Mouse (Mus musculus) MEL (cell line): Measurements from ENCODE around the gene Slc35c2. TPM values are rescaled to one million over a fixed set of nuclear protein-coding genes. Genes with fewer than 3 reads are reported as not detected.

Experiments
- DNase-seq: peaks from one replicate; pipeline ENCODE4 v3.0.0; 2011; ENCODE audit warnings: low read depth, low spot score
- H3K27ac ChIP-seq: 2 replicates; pipeline ENCODE4 v1.5.1; 2012; ENCODE audit warnings: low read depth, mild to moderate bottlenecking, control low read depth, low read length, moderate library complexity; ENCODE audit not compliant: control insufficient read depth
- H3K27me3 ChIP-seq, 2 experiments: fragments of 150-350 bp in 1 of 2; sonication (generic) in 1 of 2; 2 replicates each; pipeline ENCODE4 v1.6.1; 2012; ENCODE audit warnings: low read length in 2 of 2, mild to moderate bottlenecking in 2 of 2, improper control_type of control experiment in 1 of 2, moderate library complexity in 1 of 2; ENCODE audit not compliant: insufficient read depth in 2 of 2, control insufficient read depth in 1 of 2
- H3K36me3 ChIP-seq, 2 experiments: 2 replicates each; pipeline ENCODE4 v1.6.1; 2012 to 2014; ENCODE audit warnings: low read length in 2 of 2, improper control_type of control experiment in 1 of 2, inconsistent platforms in 1 of 2, mild to moderate bottlenecking in 1 of 2; ENCODE audit not compliant: insufficient read depth in 2 of 2, control insufficient read depth in 1 of 2
- H3K4me1 ChIP-seq, 2 experiments: fragments of 150-350 bp in 1 of 2; sonication (generic) in 1 of 2; 2 replicates each; pipeline ENCODE4 v1.6.1; 2012; ENCODE audit warnings: low read length in 2 of 2, improper control_type of control experiment in 1 of 2, mild to moderate bottlenecking in 1 of 2; ENCODE audit not compliant: insufficient read depth in 2 of 2, control insufficient read depth in 1 of 2
- H3K4me3 ChIP-seq, 2 experiments: fragments of 150-350 bp in 1 of 2; sonication (generic) in 1 of 2; 2 replicates each; pipeline ENCODE4 v1.5.1; 2012; ENCODE audit warnings: low read depth in 2 of 2, low read length in 2 of 2, mild to moderate bottlenecking in 2 of 2, moderate library complexity in 2 of 2, control low read depth in 1 of 2, improper control_type of control experiment in 1 of 2; ENCODE audit not compliant: control insufficient read depth in 1 of 2, insufficient read depth in 1 of 2
- H3K79me2 ChIP-seq: 2 replicates; pipeline ENCODE4 v1.6.1; 2012; ENCODE audit warnings: mild to moderate bottlenecking, low read length, moderate library complexity; ENCODE audit not compliant: control insufficient read depth, poor library complexity, insufficient read depth
- H3K9ac ChIP-seq: 2 replicates; pipeline ENCODE4 v1.6.1; 2012; ENCODE audit warnings: low read depth, mild to moderate bottlenecking, control low read depth, low read length, moderate library complexity; ENCODE audit not compliant: control insufficient read depth, poor library complexity, severe bottlenecking
- H3K9me3 ChIP-seq: fragments of 150-350 bp; sonication (generic); replicated peaks from 2 replicates; pipeline ENCODE4 v1.6.1; 2012; ENCODE audit warnings: mild to moderate bottlenecking, low read length, improper control_type of control experiment, moderate library complexity; ENCODE audit not compliant: insufficient read depth
- CHD1 ChIP-seq: IDR thresholded peaks from 2 replicates; pipeline ENCODE4 v1.6.1; 2012; ENCODE audit warnings: low read depth, mild to moderate bottlenecking, inconsistent platforms, low read length, improper control_type of control experiment
- CHD2 ChIP-seq: IDR thresholded peaks from 2 replicates; pipeline ENCODE4 v1.6.1; 2011; ENCODE audit warnings: low read length, improper control_type of control experiment
- CTCF ChIP-seq, 3 experiments: IDR thresholded peaks in 2 of 3; conservative IDR thresholded peaks in 1 of 3; 2 replicates each; pipeline ENCODE4 v1.5.1; 2011 to 2012; ENCODE audit warnings: low read length in 3 of 3, low read depth in 2 of 3, mild to moderate bottlenecking in 2 of 3, improper control_type of control experiment in 1 of 3, inconsistent platforms in 1 of 3, mixed read lengths in 1 of 3, moderate library complexity in 1 of 3; ENCODE audit not compliant: control insufficient read depth in 1 of 3, insufficient read depth in 1 of 3, poor library complexity in 1 of 3, severe bottlenecking in 1 of 3
- EP300 ChIP-seq, 2 experiments: IDR thresholded peaks; 2 replicates each; pipeline ENCODE4 v1.6.1; 2011; ENCODE audit warnings: improper control_type of control experiment in 2 of 2, low read length in 2 of 2, low read depth in 1 of 2, mild to moderate bottlenecking in 1 of 2
- GABPA ChIP-seq: IDR thresholded peaks from 2 replicates; pipeline ENCODE4 v1.6.1; 2012; ENCODE audit warnings: low read depth, mild to moderate bottlenecking, inconsistent platforms, low read length, improper control_type of control experiment, moderate library complexity
- JUND ChIP-seq: IDR thresholded peaks from 2 replicates; pipeline ENCODE4 v1.6.1; 2011; ENCODE audit warnings: low read depth, mild to moderate bottlenecking, improper control_type of control experiment, low read length
- KAT2A ChIP-seq: conservative IDR thresholded peaks from 2 replicates; pipeline ENCODE4 v1.6.1; 2012; ENCODE audit warnings: low read depth, low read length, improper control_type of control experiment, inconsistent platforms
- MEF2A ChIP-seq: IDR thresholded peaks from 2 replicates; pipeline ENCODE4 v1.6.1; 2014; ENCODE audit warnings: low read depth, mild to moderate bottlenecking, inconsistent platforms, low read length, improper control_type of control experiment; ENCODE audit not compliant: poor library complexity, insufficient replicate concordance, severe bottlenecking; ENCODE audit errors: extremely low read depth
- MXI1 ChIP-seq: IDR thresholded peaks from 2 replicates; pipeline ENCODE4 v1.6.1; 2011; ENCODE audit warnings: mild to moderate bottlenecking, low read depth, low read length, improper control_type of control experiment
- MYB ChIP-seq: IDR thresholded peaks from 2 replicates; pipeline ENCODE4 v1.6.1; 2011; ENCODE audit warnings: mild to moderate bottlenecking, low read depth, low read length, improper control_type of control experiment
- POLR2A ChIP-seq, 2 experiments: IDR thresholded peaks; 2 replicates each; pipeline ENCODE4 v1.6.1; 2011 to 2012; ENCODE audit warnings: low read length in 2 of 2, mild to moderate bottlenecking in 2 of 2, control low read depth in 1 of 2, improper control_type of control experiment in 1 of 2, low read depth in 1 of 2, moderate library complexity in 1 of 2; ENCODE audit not compliant: control insufficient read depth in 1 of 2, insufficient read depth in 1 of 2, poor library complexity in 1 of 2
- POLR2AphosphoS2 ChIP-seq: IDR thresholded peaks from 2 replicates; pipeline ENCODE4 v1.6.1; 2011; ENCODE audit warnings: low read length, improper control_type of control experiment
- POLR2AphosphoS5 ChIP-seq: IDR thresholded peaks from 2 replicates; pipeline ENCODE4 v1.6.1; 2012; ENCODE audit warnings: low read depth, borderline replicate concordance, mild to moderate bottlenecking, inconsistent platforms, low read length, moderate library complexity, mixed read lengths
- RCOR1 ChIP-seq: IDR thresholded peaks from 2 replicates; pipeline ENCODE4 v1.6.1; 2012; ENCODE audit warnings: low read depth, mild to moderate bottlenecking, inconsistent platforms, low read length, improper control_type of control experiment
- SIN3A ChIP-seq: IDR thresholded peaks from 2 replicates; pipeline ENCODE4 v1.6.1; 2012; ENCODE audit warnings: low read length, improper control_type of control experiment, inconsistent platforms
- TAL1 ChIP-seq: IDR thresholded peaks from 2 replicates; pipeline ENCODE4 v1.6.1; 2012; ENCODE audit warnings: mild to moderate bottlenecking, inconsistent platforms, low read length, moderate library complexity, mixed read lengths
- TBP ChIP-seq: IDR thresholded peaks from 2 replicates; pipeline ENCODE4 v1.8.0; 2011; ENCODE audit warnings: low read depth, low read length, improper control_type of control experiment
- UBTF ChIP-seq: IDR thresholded peaks from 2 replicates; pipeline ENCODE4 v1.6.1; 2012; ENCODE audit warnings: low read depth, mild to moderate bottlenecking, inconsistent platforms, low read length, improper control_type of control experiment, moderate library complexity, borderline replicate concordance; ENCODE audit not compliant: insufficient read depth
- ZC3H11A ChIP-seq: IDR thresholded peaks from 2 replicates; pipeline ENCODE4 v1.6.1; 2012; ENCODE audit warnings: low read depth, mild to moderate bottlenecking, inconsistent platforms, low read length, improper control_type of control experiment
- ZKSCAN1 ChIP-seq: IDR thresholded peaks from 2 replicates; pipeline ENCODE4 v1.6.1; 2012; ENCODE audit warnings: low read depth, mild to moderate bottlenecking, inconsistent platforms, low read length, improper control_type of control experiment, moderate library complexity
- ZMIZ1 ChIP-seq: IDR thresholded peaks from 2 replicates; pipeline ENCODE4 v1.6.1; 2012; ENCODE audit warnings: low read depth, mild to moderate bottlenecking, inconsistent platforms, low read length, improper control_type of control experiment, moderate library complexity
- ZNF384 ChIP-seq: IDR thresholded peaks from 2 replicates; pipeline ENCODE4 v1.6.1; 2012; ENCODE audit warnings: low read depth, mild to moderate bottlenecking, inconsistent platforms, low read length, improper control_type of control experiment
- polyA plus RNA-seq, 2 experiments: library from polyadenylated mRNA; stranded (reverse) in 1 of 2; unstranded in 1 of 2; fragments of >175 nt in 1 of 2; fragments of >200 nt in 1 of 2; gene quantifications; 2 replicates each; pipeline versions ENCODE4 v1.2.1 to v1.2.4; 2012; ENCODE audit warnings: low replicate concordance in 2 of 2, low read depth in 1 of 2; ENCODE audit not compliant: insufficient read length in 2 of 2, insufficient read depth in 1 of 2, missing spikeins in 1 of 2
- total RNA-seq: library from RNA; depleted of rRNA; stranded (reverse); fragments of 300-350 nt; gene quantifications from 2 replicates; pipeline ENCODE4 v1.2.3, GENCODE M21; 2012

Slc35c2 gene
- total and polyA plus RNA-seq, 3 experiments: 64.9 to 121 TPM; not detected in 1

GRCm38 (mm10) chr2:165252801-165253200, 34.9 kb downstream of the Slc35c2 start (continued):
- no peak for TF ChIP-seq POLR2AphosphoS2
- TF ChIP-seq TBP: no peak
- TF ChIP-seq POLR2A (IDR thresholded peaks at IDR 0.05; ENCODE audit: control insufficient read depth in 1 of 2, insufficient read depth in 1 of 2, low read depth in 1 of 2, low read length in 2 of 2, poor library complexity in 1 of 2): no peak
- TF ChIP-seq CHD2: no peak

DNA sequence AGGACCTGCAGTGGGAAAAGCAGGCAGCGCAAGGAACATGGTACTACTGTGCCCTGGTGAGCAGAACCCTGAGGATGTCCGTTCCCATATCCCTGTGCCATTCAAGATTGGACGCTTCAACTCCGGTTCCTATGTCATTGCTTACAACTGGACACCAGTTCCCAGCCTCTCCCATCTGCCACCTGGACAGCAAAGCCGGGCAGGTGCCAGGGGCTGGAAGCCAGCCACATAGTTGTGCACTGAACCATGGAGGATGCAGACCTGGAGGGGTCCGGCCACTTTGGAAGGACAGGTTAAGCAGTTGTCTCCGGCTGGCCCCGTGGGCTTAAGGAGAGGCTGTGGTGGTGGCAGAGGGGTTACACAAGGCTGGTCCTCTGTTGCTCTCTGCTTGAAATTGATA, 35.3 kb downstream of the Slc35c2 start:
- no peak overlapping the region for H3K27ac ChIP-seq
- peaks cover 0 to 5% of the 10 kb centered on the region in 2 experiments; a peak in 2 of 4 replicates for H3K36me3 ChIP-seq
- TF ChIP-seq SIN3A: no peak
- TF ChIP-seq TAL1: no peak
- TF ChIP-seq MXI1: no peak
- TF ChIP-seq MYB: no peak
- TF ChIP-seq KAT2A: no peak
- no peak for TF ChIP-seq RCOR1
- no peak for TF ChIP-seq CHD1
- no peak for TF ChIP-seq CHD2
- no peak for TF ChIP-seq CTCF (IDR thresholded peaks at IDR 0.05 in 2 of 3, conservative IDR thresholded peaks at IDR 0.05 in 1 of 3; ENCODE audit: control insufficient read depth in 1 of 3, insufficient read depth in 1 of 3, low read depth in 2 of 3, low read length in 3 of 3, poor library complexity in 1 of 3, severe bottlenecking in 1 of 3)
- TF ChIP-seq GABPA: no peak
- TF ChIP-seq ZMIZ1: no peak
- no peak for TF ChIP-seq POLR2AphosphoS5
- TF ChIP-seq ZNF384: no peak
- no peak for TF ChIP-seq ZC3H11A
- no peak for TF ChIP-seq JUND
- TF ChIP-seq ZKSCAN1: no peak
- no peak for TF ChIP-seq UBTF
- no peak for TF ChIP-seq MEF2A
- TF ChIP-seq EP300 (IDR thresholded peaks at IDR 0.05; ENCODE audit: low read depth in 1 of 2, low read length in 2 of 2): no peak
- DNase-seq: no peak
- H3K9me3 ChIP-seq: no peaks in the 10 kb centered on the region
- no peak overlapping the region for H3K4me3 ChIP-seq
- H3K9ac ChIP-seq: no peak overlapping the region
- H3K79me2 ChIP-seq: no peaks in the 10 kb centered on the region
- peaks cover 0 to 16% of the 10 kb centered on the region in 2 experiments; a peak in 2 of 4 replicates for H3K4me1 ChIP-seq
- H3K27me3 ChIP-seq: no peaks in the 10 kb centered on the region
